Mouse (Mus musculus): ENCODE measurements around the gene Olfr523.
A peak's percentile ranks its signal among the peaks of the same experiment; 100 is the strongest.
"Not testable (repeated sequence)": the region's sequence is repeated elsewhere in the genome, so short reads cannot be mapped to it uniquely, and the experiment has no call there.

Gene Olfr523

DNA sequence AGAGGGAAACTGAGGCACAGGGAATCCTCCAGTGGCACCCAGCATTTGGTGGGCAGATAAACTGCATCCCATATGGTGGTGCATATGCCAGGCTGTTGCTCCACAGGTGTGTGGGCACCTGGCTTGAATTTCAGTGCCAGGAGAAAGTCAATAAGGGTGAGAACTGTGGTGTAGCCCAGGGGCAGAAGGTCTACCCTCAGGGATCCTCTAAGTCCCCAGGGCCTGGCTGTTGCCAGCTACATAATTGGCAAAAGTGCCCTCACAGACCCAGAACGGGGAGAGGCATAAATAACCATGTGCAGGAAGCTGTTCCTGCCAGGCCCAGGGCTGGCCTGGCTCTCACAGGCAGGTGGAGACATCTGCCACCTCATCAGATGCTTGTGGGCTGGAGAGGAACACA, at the start of gene Olfr523:
TSS of gene Olfr523 (plus strand) at position 282 of the 400 bp plus-strand sequence.
- DNase-seq (ENCODE audit: low read depth): no peak

DNA sequence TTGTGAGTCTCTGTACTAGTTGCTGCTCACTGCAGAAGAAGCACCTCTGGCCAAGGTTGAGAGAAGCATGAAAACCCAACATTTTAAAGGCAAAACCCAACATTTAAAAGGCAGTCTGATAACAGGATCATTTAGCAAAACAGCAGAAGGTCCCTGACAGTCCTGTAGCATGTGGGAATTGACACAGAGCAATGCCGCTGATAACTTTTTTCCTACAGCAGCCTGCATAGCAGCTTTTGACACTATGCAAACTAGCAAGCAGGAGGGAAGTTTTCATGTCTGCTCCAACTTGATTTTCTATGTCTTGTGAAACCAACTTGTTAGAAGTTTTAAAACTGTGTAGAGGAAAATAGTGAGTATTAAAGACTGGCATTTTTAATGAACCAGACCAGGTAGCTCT, 48.6 kb upstream of the Olfr523 start:
- no peak for DNase-seq (ENCODE audit: low read depth)

DNA sequence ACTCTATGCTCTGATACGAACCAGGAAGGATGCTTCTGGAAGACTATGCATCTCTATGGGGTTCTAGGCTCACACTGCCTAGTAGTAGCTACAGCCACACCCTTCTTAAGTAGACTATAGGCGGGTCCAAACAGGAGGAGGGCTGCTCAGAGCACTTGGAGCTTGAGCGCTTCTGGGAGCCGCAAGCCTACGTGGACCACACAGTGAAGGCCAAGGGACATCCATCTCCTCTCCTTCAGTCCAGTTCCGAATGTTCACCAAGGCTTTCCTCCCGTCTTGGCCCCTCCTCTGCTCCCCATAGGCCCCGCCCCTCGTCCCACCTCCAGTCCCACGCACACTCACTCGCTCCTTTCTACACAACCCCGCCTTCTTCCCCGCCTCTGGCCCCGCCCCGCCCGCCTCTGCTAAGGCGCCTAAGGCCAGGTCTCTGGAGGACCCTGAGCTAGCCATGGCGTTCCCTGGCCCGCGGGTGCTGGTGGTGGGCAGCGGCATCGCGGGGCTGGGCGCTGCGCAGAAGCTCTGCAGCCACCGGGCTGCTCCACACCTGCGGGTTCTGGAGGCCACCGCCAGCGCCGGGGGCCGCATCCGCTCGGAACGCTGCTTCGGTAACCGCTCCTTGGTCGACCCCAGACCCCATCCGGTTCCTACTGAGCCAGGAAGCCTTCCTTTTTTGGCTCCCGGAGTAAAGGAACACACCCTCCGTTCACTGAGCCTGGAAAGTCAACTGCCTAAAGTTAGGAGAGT, 47.6 kb upstream of the Olfr523 start:
- peak; percentile 86 for DNase-seq (ENCODE audit: low read depth)

DNA sequence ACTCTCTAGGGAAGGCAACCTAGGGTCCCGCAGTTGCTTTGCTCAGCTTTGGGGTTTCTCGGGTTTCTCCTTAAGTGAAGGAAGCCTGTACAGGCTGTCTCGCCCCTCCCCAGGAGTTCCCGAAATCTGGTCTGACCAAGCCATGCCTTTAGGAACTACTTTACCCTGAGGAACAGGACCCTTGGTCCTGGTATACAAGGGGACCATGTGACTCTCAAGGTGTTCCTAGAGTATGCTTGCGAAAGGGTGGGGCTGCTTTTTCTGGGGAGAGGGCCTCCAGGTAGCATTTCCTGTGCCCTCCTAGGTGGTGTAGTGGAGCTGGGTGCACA, 47.0 kb upstream of the Olfr523 start:
- DNase-seq (ENCODE audit: low read depth): no peak

DNA sequence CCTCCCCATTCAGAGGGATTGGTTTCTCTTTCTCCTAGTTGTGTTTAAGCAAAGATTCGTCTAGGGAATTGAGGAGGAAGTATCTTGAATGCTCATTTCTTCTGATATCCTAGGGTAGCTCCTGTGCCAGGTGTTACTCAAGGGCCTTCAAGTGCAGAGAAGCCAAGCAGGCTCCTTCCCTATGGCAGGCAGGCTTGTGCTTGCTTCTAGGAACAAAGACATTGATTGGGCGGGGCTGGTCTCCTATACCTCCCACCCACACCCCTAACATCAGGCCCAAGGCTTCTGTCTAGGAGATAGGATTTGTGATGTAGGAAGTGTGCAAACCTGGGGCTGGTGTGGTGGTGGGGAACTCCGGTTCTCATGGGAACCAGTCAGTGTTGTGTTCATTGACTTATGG, 46.1 kb upstream of the Olfr523 start:
- no peak for DNase-seq (ENCODE audit: low read depth)

DNA sequence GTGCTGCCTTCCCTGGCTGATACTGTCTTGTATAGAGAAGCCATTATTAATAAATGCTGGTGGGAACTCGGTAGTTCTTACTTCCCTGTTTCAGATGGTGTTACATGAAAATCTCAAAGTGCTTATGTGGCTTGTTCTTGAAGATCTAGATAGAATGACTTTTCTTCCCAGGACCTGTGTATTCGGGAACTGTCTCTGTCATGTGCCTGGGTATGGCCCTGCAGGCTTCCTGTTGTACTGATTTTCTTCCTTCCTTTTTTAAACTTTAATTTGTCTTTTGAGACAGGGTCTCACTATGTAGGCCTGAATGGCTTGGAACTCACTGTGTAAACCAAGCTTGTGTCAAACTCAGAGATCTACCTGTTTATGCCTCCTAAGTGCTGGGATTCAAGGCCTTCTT, 45.1 kb upstream of the Olfr523 start:
- no peak for DNase-seq (ENCODE audit: low read depth)

DNA sequence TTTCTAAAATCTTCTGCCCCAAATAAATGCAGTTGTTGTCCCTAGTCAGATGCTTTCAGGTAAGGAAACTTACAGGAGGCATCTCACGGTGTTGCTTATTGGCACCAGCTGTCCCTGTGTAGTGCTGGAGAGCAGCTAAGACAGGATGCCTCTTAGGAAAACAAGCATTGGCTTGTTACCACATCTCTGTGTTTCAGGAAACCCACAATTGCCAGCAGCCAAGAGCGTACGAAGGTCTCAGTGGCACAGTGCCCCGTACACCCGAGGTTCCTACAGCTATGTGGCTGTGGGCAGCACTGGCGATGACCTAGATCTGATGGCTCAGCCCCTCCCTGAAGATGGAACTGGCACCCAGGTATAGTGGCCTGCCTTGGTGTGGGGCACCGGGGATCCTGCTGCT, 40.8 kb upstream of the Olfr523 start:
- DNase-seq (ENCODE audit: low read depth): not testable (repeated sequence)

DNA sequence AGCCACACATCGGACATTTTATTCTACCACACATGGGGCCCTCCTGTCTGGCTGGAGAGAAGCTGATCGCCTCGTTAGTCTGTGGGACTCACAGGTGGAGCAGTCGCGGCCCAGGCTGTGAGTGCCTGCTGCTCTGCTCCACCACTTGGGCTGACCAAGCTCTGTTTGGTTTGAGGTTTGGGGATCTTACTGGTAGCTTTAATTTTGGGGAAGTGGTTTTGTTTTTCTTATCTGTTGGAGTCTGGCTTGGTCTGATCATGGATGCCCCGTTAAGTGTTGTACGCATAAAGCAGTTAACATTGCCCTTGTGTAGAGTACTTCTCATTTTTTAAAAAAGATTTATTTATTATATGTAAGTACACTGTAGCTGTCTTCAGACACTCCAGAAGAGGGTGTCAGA, 39.0 kb upstream of the Olfr523 start:
- not testable (repeated sequence) for DNase-seq (ENCODE audit: low read depth)

DNA sequence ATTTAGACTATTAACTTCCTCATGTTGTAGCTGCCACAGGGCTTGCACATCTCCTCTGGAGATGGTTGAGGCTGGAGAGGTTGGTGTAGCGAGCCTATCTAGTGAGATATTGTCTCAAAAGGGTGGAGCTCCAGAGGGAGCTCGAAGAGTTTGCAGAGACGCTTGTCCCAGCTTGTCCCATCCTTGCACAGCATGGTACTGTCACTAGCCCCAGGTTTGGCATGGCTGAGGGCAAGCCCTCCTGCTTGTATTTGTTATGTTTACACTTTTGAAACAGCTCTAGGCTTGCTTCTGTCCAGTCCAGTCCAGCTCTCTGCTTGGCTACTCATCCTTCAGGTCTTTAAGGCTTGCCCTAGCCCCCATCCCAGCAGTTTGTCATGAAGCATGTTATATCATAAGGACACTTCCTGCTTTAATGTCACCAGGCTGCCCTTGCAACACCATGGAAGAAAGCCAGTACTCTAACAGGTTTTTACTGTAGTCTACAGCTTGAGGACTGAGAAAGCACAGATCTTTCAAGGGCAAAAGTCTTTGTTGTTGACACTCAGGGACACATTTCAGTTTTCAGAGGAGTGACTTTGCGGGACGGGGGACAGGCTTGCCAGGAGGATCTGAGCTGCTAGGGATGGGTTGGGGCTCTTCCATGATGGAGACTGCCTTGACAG, 37.8 kb upstream of the Olfr523 start:
- DNase-seq (ENCODE audit: low read depth): no peak

DNA sequence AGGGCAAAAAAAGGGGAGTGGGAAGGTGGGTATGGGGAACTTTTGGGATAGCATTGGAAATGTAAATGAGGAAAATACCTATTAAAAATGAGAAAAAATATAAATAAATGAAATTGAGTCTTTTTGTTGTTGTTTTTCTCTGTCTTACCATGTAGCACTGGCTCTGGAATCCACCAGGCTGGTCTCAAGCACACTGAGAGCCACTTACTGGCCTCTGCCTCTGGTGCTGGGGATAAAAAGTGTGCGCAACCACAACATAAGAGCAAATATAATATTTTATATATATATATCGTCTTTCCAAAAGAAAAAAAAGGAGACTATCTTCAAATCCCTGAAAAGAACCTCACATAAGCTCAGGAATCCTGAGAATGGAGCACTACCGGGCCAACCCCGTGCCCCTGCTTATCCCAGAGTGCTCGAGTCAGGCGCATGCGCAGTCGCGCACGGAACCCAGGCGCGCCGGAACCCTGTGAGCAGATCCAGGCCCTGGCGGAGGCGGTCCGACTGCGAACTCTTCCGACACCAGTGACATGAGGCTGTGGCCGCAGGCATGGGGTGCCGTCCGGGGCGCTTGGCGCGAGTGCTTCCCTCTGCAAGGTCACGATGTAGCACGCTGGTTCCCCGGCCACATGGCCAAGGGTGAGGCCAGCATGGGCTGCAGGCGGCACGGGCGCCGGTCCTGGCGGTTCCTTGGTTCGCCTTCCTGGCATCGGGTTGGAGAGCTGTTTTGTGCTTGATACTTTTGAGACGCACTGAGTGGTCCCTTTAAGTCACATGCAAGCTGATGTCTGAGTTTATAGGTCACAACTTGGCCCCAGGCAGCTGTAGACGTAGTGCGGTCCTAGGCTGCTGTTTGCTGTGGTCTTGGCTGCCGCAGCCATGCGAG, 35.6 kb upstream of the Olfr523 start, which contains the start of gene Mtg1:
TSS of gene Mtg1 (plus strand) at position 430 of the 886 bp plus-strand sequence.
- DNase-seq (ENCODE audit: low read depth): peak; percentile 89

DNA sequence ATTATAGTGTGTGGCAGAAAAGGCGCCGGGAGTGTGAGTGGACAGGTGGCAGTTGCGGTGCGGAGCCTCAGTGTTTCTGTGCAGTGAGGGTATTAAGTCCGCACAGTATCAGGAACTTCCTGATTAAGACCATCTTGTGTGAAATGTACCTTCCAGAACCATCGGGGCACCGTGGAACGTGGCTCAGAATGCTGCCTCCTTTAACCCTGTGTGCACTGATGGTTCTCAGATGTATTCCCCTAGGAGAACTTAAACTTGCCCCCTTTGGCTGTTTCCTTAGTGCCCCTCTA, 35.1 kb upstream of the Olfr523 start:
- no peak for DNase-seq (ENCODE audit: low read depth)

DNA sequence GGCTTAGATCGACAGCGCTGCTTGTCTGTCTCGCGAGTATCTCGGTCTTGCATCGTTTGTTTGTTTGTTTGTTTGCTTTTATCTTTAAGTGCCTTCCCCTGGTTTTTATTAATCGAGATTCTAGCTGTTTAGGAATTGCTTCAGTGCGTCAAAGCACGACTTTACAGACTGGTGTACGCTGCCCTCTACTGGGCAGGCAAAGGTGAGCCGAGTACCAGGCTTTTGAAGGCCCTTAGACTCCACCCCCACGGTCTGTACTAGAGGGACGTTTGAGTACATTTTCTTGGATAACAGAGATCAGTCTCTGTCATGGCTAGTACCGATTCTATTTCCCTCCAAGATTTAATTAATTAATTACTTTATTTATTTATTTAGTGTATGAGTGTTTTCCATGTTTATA, 31.7 kb upstream of the Olfr523 start:
- DNase-seq (ENCODE audit: low read depth): peak; percentile 68

DNA sequence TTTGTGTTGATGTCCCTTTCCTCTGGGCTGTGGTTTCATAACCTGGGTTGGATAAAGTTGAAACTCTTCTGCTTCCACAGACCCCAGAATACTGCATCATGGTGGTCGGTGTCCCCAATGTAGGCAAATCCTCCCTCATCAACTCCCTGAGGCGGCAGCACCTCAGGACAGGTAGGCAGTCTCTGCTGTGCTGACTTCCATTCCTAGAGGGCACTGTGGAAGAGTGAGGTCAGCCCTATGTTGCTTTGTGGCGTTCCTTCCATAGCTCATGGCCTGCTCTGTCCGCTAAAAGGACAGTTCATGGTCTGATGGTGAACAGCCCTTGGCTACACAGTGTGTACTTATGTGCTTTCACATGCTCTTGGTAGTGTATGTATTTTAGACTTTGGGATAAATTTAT, 28.5 kb upstream of the Olfr523 start:
- no peak for DNase-seq (ENCODE audit: low read depth)

DNA sequence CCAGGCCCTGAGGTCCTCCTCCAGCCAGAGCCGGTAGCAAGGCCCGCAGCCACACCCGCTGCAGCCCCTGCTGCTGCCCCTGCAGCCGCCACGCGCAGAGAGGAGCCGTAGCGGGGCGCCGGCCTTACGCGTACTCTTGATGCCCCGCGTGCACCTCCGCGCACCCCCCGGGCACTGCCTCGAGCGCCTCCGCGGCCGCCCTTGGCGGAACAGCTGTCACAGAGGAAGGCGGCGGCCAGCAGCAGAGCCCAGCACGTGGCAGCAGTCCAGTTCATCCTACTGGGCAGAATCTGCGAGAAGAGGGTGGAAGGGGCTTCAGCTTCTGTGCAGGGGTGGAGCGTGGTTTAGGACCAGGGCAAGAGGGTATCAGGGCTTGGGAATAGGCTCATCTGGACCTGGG, 19.6 kb upstream of the Olfr523 start:
- DNase-seq (ENCODE audit: low read depth): no peak

DNA sequence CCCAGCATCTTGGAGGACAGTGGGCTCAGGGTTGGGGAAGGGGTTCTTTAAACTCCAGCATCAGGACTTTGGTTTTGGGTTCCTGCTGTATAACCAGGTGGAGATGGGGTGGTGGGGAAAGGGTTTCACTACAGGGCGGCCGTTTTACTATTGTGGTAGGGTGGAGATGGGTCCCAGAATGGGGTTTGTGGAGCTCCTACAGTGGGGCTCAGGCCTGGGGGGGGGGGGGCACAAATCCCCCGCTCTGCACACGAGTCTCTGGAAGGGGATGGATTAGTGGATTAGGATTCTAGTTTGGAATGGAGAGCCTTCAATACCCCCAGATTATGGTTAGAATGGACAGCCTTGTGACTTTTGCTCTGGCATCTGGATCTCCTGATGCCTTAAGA, 19.2 kb upstream of the Olfr523 start:
- no peak for DNase-seq (ENCODE audit: low read depth)

DNA sequence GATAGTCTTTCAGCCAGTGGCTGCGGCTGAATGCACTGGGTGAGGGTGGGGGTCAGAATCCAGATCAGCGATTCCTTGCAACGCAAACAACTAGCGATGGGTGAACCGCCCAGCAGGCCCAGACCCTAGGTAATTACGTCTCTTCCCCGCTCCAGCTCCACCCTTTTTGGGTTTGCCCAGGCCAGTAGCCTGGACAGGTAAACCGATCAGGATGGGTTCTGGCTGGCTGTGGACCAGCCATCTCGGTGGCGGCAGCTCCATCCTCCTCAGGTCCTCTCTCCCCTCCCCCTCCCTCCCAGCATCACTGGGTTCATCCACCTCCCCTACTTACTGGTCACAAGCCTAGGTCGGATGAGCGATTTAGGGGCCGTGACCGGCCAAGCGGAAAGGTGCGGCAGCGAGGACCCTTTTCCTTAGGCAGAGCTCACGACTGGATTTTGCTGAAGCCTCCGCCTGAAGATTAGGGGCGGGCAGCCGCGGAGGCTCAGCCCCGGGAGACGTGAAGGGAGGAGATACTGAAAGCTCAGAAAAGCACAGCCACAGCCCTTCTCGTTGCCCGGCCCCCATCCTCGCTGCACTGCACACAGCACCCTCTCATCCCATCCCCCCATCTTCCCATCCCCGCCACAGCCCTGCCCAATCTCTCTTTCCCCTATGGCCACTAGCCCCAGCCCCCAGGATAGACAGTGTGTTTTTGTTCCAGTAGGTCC, 18.6 kb upstream of the Olfr523 start, which contains the start of gene Sprn:
TSS of gene Sprn (minus strand) at position 660 of the 710 bp plus-strand sequence.
- no peak for DNase-seq (ENCODE audit: low read depth)

DNA sequence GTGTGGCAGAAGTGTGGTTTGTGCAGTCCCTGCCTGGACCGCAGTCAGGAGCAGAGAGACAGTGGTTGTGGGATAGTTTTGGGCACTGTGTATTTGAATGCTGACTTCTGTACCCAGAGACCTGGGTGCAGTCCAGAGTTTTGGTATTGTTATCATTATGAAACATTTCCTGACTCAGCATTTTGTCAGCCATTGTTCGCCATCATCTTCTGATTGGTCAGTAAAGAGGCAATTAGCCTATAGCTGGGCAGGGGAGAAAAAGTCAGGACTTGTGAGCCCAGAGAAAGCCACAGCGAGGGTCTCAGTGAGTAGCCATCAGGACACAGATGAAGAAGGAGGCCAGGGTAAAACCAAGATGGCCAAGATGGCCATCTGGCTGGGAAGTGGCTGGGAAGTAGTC, 12.7 kb upstream of the Olfr523 start:
- DNase-seq (ENCODE audit: low read depth): no peak

DNA sequence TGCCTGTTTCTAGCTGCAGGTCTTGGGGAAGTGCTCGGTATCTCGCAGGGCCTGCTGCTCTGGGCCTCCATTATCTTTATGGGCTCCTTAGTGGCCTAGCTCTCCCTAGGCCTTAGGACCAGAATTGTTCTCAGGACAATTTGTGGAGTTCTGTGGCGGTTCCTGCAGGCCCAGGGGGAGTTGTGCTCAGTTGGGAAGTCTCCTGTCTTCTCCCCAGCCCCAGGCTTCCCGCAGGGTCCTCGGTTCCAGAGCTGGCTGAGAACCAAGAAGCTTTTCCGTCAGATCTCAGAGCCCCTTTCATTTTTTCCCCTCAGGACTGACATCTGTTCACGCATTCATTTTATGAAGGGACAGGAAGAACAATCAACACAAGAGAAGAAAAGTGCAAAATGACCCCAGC, 8.4 kb upstream of the Olfr523 start, which contains the start of gene Olfr522:
TSS of gene Olfr522 (minus strand) at position 101 of the 400 bp plus-strand sequence.
- no peak for DNase-seq (ENCODE audit: low read depth)

DNA sequence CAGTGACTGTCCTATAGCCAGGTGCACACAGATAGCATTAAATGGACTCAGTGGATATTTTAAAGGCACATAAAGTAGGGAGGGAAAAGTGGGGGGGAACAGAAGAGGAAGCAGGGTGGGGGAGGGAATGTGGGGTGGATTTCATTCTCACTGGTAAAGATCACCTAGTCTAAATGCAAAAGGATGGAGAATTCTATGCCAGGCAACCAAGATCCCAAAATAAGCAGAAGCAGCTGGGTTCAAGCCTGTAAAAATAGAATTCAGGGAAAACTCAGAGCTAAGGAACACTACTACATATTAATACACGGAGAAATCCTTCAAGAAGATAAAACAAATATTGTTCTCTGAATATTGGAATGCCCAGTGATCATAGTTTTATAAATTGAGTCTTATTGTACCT, 5.1 kb upstream of the Olfr523 start:
- no peak for DNase-seq (ENCODE audit: low read depth)

DNA sequence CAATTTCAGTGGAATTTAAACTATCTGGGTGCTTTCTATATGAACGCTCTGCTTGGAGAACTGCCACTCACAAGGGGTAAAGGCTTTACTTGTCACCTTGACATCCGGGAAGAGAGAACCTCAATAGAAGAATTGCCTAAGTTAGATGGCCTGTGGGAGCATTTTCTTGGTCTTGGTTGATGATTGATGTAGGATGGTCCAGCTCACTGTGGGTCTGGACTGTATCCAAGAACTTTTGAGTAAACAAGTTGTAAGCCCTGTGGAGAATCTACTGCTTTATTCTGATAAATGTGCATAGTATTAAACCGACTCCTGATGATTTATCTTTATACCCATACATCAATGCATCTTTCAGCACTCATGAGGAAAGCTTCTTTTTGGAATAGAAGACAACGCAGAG, 3.6 kb upstream of the Olfr523 start:
- DNase-seq (ENCODE audit: low read depth): no peak

DNA sequence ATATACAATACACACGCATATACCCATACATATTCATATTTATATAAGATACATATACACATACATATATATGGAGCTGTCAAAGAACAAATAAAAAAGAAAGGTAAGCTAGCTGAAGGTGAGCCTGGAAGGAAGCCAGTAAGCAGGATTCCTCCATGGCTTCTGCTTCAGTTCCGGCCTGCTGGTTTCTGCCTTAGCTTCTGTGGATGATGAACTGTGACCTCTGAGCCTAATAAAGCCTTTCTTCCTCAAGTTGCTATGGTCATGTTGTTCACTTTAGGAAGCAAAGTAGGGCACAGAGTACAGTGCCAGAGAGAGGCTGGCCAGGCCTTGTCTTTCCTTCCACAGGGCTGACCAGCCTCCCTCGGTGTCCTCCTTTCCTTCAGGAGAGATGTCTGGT, 2.2 kb upstream of the Olfr523 start:
- DNase-seq (ENCODE audit: low read depth): no peak

DNA sequence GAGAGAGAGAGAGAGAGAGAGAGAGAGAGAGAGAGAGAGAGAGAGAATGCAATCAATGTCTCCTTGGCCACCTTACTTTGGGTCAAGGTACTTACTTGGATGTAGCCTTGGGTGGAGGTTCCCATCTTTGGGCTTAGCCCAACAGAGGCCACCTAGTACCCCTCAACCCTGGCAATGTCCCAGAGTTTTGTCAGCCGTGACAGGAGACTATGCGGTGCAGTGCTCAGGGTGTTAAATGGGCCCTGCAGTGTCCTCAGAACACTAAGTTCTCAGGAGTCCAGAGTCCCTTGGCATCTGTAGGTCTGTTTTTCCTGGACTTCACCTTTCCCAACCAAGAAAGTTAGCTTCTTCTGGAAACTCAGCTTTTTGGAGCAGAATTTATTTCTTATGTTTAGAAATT, 6.2 kb downstream of the Olfr523 start:
- DNase-seq (ENCODE audit: low read depth): no peak
